Mouse (Mus musculus) T-cell, adult 2 months (primary cell): Measurements from ENCODE around the gene Bub1b.

Experiments used
- DNase-seq: peaks from one replicate; pipeline ENCODE4 v3.0.0; 2022; ENCODE audit warnings: low spot score

Bub1b gene

DNA sequence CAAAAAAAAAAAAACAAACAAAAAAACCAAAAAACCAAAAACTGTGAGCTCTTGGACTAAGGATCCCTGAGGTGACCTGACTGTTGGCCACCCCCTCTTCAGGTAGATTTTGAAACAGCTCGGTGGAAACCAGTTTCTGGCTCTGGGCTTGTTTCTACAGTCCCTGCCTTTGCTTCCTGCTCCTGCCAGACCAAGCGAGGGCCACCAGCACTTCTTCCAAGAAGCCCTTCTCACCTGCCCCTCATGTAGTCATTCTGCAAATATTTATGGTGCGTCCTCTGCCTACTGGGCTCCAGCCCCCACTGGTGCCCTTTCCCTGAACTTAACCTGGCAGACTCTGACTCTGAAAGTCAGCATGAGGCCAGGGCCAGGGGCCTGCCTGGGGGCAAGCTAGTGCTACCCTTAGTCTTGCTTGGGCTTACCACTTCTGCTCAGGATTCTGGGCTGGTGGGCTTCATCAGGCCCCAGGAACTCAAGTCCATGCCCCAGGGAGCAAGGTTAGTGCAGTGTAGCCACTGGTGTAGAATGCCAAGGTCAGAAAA, 67.0 kb downstream of the Bub1b start:
- DNase-seq, result no peak

- DNase-seq, result no peak
Measured at GRCm38 (mm10) chr2:118665616-118666015, 67.6 kb downstream of the Bub1b start.

GRCm38 (mm10) chr2:118667181-118667580, 69.2 kb downstream of the Bub1b start:
- DNase-seq, result no peak

DNA sequence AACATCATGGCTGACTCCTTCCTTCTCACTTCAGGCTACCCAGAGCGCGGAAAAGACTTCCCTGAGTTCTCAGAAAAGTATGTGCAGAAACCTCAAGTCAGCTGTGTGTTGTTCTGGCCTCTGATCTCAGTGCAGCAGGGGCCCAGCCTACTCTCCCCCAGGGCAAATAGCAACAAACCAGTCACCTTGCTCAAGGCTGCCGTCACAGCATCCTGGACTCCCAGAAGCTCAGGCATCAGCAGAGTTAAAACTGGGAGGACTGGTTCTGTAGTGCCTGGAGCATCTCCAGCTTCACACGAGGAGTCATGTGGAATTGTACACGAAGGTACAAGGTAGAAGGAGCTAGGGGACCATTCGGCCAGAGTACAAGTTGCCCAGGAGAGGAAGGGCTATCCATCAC, 71.2 kb downstream of the Bub1b start:
- DNase-seq, result no peak

DNA sequence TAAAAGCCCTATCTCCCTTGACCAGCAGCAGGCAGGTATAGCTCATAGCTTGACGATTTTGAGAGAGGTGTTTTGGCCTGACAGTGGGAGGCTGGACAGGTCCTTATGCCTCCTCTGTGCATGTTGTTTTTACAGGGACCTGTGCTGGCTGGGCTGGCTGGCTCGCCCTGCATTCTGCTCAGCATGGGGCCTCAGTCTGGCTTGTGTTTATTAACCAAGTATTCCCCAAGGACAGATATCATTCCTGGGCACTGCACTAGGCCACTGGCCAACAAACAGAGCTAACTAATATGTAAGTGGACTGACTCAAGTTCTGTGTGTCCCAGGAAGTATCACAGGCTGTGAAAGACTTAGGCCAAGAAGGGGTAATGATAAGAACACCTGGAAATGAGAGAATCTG, 71.8 kb downstream of the Bub1b start:
- no peak for DNase-seq

DNA sequence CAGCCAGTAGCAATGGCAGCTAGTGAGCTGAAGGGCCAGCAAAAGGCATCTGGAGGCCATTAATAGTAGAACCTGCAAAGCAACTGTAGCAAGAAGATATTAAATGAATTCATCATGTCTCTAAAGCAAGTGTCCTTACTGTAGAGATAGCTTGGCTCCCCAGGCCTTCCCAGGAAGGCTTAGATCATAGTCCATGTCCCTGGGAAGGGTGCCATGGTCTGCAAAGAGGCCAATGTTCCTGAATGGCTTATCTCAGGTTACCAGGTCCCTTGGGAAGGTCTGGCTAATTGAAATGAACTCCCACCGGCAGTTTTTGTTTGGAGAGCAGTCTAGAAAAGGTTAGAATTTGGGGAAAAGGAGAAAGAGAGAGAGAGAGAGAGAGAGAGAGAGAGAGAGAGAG, 73.7 kb downstream of the Bub1b start:
- DNase-seq, result no peak

- DNase-seq, result no peak
Measured at GRCm38 (mm10) chr2:118673686-118674465, 75.9 kb downstream of the Bub1b start.

GRCm38 (mm10) chr2:118674500-118674899, 76.5 kb downstream of the Bub1b start:
- DNase-seq, result no peak

GRCm38 (mm10) chr2:118676839-118677741, 79.1 kb downstream of the Bub1b start:
- DNase-seq, result peak; percentile 26

DNA sequence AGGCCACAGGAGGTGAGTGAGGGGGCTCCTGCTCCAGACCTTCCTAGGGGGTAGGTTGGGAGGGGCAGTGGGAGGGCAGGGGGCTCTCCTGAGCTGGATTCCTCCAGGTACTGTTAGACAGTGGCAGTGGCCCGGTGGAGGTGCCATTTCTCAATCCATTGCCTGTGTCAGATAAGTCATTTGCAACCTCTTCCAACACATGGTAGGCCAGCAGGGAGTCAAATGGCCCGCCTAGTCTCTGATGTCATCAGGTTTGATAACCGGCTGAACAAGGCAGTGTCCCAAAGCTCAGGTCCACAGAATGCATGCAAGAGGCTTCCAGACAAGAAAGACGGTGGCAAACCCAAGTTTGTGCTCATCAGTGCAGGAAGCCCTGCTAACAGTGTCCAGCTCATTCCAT, 79.8 kb downstream of the Bub1b start:
- DNase-seq, result no peak

DNA sequence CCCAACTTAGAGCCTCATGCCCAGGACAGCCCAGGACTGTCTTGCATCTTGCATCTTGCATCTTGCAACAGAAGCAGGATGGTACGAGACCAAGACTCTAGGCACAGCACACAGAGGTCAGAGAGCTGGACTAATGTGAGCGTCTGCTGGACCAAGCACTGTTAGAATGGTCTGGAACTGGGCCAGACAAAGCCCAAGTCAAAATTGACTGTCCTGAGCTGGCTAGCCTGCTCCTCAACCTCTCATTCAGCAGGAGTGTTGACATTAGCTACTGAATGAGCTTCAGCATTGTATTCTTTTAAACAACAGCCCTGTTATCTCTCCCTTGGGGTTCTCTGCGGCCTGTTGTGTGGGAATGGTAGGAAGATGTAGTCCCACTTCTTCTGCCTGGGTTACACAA, 81.6 kb downstream of the Bub1b start:
- no peak for DNase-seq

DNA sequence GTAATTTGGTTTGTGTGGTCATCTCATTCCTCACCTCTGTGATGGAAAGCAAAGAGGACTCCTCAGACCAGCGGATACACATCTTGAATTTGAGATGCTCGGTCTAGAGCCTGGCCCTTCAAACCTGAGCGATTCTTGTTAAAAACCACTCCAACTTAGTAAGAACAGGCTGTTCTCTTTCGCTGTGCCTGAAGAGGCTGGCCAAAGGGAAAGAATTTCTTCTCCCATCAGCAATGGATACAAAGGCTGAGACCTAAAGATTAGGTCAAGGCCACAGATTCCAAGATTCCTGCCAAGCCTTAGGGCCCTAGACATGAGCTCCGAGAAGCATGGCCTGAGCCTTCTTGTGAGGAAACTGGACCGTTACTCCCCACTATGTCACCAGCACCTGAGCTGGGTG, 82.9 kb downstream of the Bub1b start:
- no peak for DNase-seq

DNA sequence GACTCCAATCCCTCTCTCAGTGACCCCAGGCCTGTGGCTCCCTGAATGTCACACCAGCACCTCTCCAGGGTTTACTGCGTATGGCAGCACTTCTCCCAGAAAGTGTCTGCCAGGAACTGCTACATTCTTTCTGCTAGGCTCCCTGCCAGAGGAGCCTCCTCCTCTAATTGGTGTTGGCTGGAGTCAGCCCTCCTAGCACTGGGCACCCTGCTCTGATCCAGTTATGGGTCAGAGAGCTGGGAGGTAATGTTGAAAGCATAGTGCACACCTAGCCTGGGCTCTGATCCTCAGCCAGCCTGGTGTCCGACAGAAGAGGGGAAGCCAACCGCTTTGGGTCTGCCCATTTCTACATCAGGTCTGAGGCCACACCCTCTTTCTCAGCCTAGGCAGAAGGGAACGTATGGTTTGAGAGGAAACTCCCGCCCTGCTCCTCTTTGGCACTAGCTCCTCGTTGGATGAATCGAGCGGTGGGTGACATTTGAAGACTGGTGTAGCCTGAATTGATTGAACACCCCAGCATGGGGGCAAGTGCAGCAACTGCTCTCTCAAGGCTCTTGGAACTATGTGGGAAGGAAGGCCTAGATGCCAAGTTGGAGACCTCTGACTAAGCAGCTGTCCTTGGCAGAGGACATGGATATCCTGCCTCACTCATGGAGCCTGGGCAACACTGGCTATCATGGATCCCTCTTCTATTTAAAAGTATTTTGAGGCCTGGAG, 84.7 kb downstream of the Bub1b start:
- no peak for DNase-seq

GRCm38 (mm10) chr2:118685088-118685487, 87.1 kb downstream of the Bub1b start:
- DNase-seq, result no peak

DNA sequence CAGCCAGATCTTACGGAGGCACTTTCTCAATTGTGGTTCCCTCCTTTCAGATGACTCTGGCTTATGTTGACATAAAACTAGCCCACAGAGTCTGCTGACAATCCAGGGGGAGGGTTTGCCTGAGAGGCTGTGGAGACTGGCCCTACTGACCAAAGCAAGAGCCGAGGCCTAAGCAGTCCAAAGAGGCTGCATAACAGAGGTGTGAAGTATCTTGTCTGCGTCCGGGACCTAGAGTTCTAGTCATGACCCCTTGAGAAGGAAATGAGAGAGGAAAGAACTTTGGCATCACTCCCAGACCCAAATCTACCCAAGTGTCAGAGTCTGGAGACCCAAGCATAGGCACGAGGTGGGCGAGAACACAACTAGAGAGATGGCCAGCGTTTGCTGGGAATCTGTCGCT, 88.7 kb downstream of the Bub1b start:
- no peak for DNase-seq

- no peak for DNase-seq
Measured at GRCm38 (mm10) chr2:118687791-118688190, 89.8 kb downstream of the Bub1b start.

GRCm38 (mm10) chr2:118689875-118690274, 91.9 kb downstream of the Bub1b start:
- DNase-seq, result no peak
